Mouse (Mus musculus): Measurements from ENCODE around the gene Sox1.

The Sox1 gene

GRCm38 (mm10) chr8:12395071-12396031, at the start of gene Sox1:
TSS of gene Sox1 (plus strand) at chr8:12395295.
- no peak for DNase-seq (ENCODE audit: low spot score)

GRCm38 (mm10) chr8:12345881-12346280, 49.2 kb upstream of the Sox1 start:
- no peak for DNase-seq (ENCODE audit: low spot score)

- no peak for DNase-seq (ENCODE audit: low spot score)
Measured at GRCm38 (mm10) chr8:12346870-12347269, 48.2 kb upstream of the Sox1 start.

- DNase-seq (ENCODE audit: low spot score), result no peak
Measured at GRCm38 (mm10) chr8:12348306-12348705, 46.8 kb upstream of the Sox1 start.

- no peak for DNase-seq (ENCODE audit: low spot score)
Measured at GRCm38 (mm10) chr8:12349591-12349990, 45.5 kb upstream of the Sox1 start.

- DNase-seq (ENCODE audit: low spot score), result no peak
Measured at GRCm38 (mm10) chr8:12351121-12351520, 44.0 kb upstream of the Sox1 start.

GRCm38 (mm10) chr8:12354406-12355025, 40.6 kb upstream of the Sox1 start:
- DNase-seq (ENCODE audit: low spot score), result no peak

- no peak for DNase-seq (ENCODE audit: low spot score)
Measured at GRCm38 (mm10) chr8:12368161-12368560, 26.9 kb upstream of the Sox1 start.

- no peak for DNase-seq (ENCODE audit: low spot score)
Measured at GRCm38 (mm10) chr8:12368856-12369255, 26.2 kb upstream of the Sox1 start.

- no peak for DNase-seq (ENCODE audit: low spot score)
Measured at GRCm38 (mm10) chr8:12381111-12381510, 14.0 kb upstream of the Sox1 start.

- no peak for DNase-seq (ENCODE audit: low spot score)
Measured at GRCm38 (mm10) chr8:12382707-12383561, 12.2 kb upstream of the Sox1 start.

GRCm38 (mm10) chr8:12383979-12384890, 10.9 kb upstream of the Sox1 start:
- no peak for DNase-seq (ENCODE audit: low spot score)

- DNase-seq (ENCODE audit: low spot score), result no peak
Measured at GRCm38 (mm10) chr8:12384996-12385685, 10.0 kb upstream of the Sox1 start.

GRCm38 (mm10) chr8:12385686-12386488, 9.2 kb upstream of the Sox1 start:
- DNase-seq (ENCODE audit: low spot score), result no peak

- no peak for DNase-seq (ENCODE audit: low spot score)
Measured at GRCm38 (mm10) chr8:12386530-12387222, 8.4 kb upstream of the Sox1 start.

- DNase-seq (ENCODE audit: low spot score), result no peak
Measured at GRCm38 (mm10) chr8:12387223-12387860, 7.8 kb upstream of the Sox1 start.

- no peak for DNase-seq (ENCODE audit: low spot score)
Measured at GRCm38 (mm10) chr8:12387901-12388300, 7.2 kb upstream of the Sox1 start.

- no peak for DNase-seq (ENCODE audit: low spot score)
Measured at GRCm38 (mm10) chr8:12388390-12389115, 6.5 kb upstream of the Sox1 start.

Data from ovary, postnatal 36 days (tissue).